Mouse (Mus musculus) G1E (cell line): ENCODE measurements around the gene Lcp1.

Experiments
- CTCF ChIP-seq: IDR thresholded peaks from 2 replicates; pipeline ENCODE4 v1.5.1; 2012; ENCODE audit warnings: low read depth, low read length, inconsistent platforms, mixed read lengths
- GATA1 ChIP-seq: IDR thresholded peaks from 2 replicates; pipeline ENCODE4 v1.6.1; 2012; ENCODE audit warnings: borderline replicate concordance, low read length, inconsistent platforms, mixed read lengths
- POLR2AphosphoS5 ChIP-seq: IDR thresholded peaks from 2 replicates; pipeline ENCODE4 v1.6.1; 2012; ENCODE audit warnings: low read depth, low read length, inconsistent platforms; ENCODE audit not compliant: insufficient replicate concordance

DNA sequence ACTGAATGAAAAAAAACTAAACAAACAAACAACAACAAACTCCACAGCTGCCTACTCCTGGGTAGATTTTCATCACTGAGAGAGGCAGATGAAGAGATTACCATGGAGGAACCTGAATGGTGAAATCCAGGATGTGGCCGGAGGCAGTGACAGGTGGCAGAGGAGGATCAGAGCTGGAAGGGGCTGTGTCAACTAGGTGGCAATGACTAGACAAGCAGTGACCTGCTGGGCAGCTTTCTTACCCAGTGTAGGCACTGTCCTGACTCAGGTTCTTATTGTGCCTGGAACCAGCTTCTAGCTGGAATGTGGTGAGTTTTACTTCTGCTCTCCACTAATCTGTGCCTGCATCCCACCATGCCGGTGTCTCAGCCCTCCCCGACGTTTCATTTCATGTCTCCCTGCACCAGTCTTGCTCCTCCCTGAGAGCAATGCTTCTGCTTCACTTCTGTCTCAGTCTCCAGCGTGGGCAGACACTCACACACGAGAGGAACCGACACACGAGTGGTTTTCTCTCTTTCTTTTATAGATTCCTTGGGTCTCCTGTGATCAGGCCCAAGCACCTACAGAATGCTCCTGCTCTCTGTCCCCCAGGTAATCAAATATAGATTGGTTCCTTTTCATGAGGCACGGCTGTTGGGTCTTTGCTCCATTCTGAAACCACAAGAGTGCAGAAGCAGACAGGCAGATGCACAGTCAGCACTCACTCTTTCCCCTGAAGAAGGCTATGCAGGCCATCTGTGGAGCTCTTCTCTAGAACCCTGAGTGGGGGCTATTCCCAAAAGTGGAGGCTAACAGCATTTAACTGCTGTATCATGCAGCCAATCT is 44.0 kb downstream of the Lcp1 start:
- TF ChIP-seq CTCF (no peak), POLR2AphosphoS5 (no peak), GATA1 (no peak)
